Mouse (Mus musculus): Measurements from ENCODE around the gene Nthl1.

DNA sequence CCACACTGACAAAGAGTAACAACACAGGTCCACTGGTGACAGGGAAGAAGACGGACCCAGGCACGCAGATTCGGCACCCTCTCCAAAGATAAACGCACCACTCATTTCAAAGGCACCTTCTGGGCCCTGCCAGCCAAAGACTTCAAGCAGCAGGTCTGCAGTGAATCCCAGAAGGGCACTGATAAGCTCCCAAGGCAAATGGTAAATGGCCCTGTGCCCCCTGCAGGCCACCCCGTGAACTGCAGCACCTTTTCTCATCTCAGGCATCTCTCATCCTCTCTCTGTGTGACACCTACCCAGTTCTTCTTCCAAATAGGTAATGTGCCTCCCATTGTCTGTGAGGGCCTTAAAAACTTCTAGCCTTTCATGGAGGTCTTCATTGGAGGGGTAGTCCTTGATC lies 3.8 kb upstream of the Nthl1 start:
- peak; percentile 73 for TF ChIP-seq CTCF (IDR thresholded peaks at IDR 0.05; ENCODE audit: control insufficient read depth, insufficient read depth, insufficient read length)
- no peak for TF ChIP-seq MYOD1 (IDR thresholded peaks at IDR 0.05; ENCODE audit: control insufficient read depth, insufficient read length, low read depth)
- TF ChIP-seq MYOG (IDR thresholded peaks at IDR 0.05; ENCODE audit: control insufficient read depth, extremely low read depth, insufficient read length), result no peak

All from C2C12 (cell line).